Comparison of ENCODE assay signal across 9 mouse cellular contexts in the genomic region with DNA sequence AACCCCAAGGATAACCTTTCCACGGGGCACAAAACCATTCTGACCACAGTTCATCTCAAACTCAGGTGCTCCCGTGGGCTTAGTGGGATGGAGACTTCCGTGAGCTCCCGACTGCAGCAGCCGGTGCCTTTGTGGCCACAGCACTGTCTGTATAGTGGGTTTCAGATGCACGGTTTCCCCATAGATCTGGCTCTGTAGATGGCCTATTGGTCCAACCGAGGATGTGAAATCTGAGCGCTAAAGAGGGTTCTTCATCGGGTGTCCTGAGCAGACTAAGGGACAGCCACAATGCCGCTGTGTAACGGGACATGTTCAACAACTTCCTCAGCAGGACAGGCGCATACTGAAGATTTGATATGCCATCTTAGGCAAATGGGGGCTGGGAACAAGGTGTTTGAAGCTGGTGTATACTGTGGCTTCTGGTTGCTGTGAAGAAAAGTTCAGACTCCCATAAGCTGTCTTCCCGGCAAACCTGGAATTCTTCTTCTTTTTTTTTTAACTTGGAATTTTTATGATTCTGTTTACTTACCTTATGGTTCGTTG. TPM values are rescaled to one million over a fixed set of nuclear protein-coding genes. Genes with fewer than 3 reads are reported as not detected.
DNase-seq lines count a peak whose midpoint lies in the region; ATAC-seq and TF ChIP-seq lines count a peak whose summit lies in the region.
"Had no signal": no experiment of that assay in that cellular context is flagged by ENCODE, and none has a peak within 500 bp of the region (broad histone marks: within the 10 kb centered on the region; RNA-seq: fewer than 3 reads in every experiment).

No protein-coding gene starts in this region.

- ATAC-seq in embryonic facial prominence, embryonic 12.5 days (ENCODE audit: insufficient number of reproducible peaks, insufficient read depth, low FRiP score, low TSS enrichment): no peak
- no peak for ATAC-seq in intestine, postnatal 0 days
- no peak for ATAC-seq in neural tube, embryonic 14.5 days (ENCODE audit: low read depth)

- H3K9me3 ChIP-seq in embryonic facial prominence, embryonic 12.5 days: no peaks in the 10 kb centered on the region
- no peaks in the 10 kb centered on the region for H3K9me3 ChIP-seq in intestine, postnatal 0 days (ENCODE audit: control insufficient read depth)
- no peaks in the 10 kb centered on the region for H3K9me3 ChIP-seq in neural tube, embryonic 14.5 days (ENCODE audit: control insufficient read depth, low read length)

- DNase-seq in liver, adult 2 months (ENCODE audit: extremely low read depth, low read depth, low spot score): no peak
- no peak for DNase-seq in liver
- DNase-seq in gastrocnemius, adult 8-10 months (ENCODE audit: low spot score in 2 of 2): no peak
- DNase-seq in urinary bladder, postnatal 14 days (ENCODE audit: low spot score): no peak
- no peak for DNase-seq in T-cell, adult 2 months (ENCODE audit: low spot score)

- H3K4me2 ChIP-seq in embryonic facial prominence, embryonic 12.5 days (replicated peaks): peak overlapping the region; percentile 65
- peak overlapping the region; percentile 79 for H3K4me2 ChIP-seq in intestine, postnatal 0 days (replicated peaks; ENCODE audit: low read depth)
- peak overlapping the region; percentile 60 for H3K4me2 ChIP-seq in neural tube, embryonic 14.5 days (ENCODE audit: low read depth, low read length)

- H3K79me2 ChIP-seq in liver, adult 2 months (ENCODE audit: control insufficient read depth, insufficient read depth, low read length): no peaks in the 10 kb centered on the region

- H3K4me3 ChIP-seq in liver, adult 2 months (ENCODE audit: insufficient read depth, low read depth, low read length): peak overlapping the region; percentile 56; the same call in 1 of the 2 replicates
- H3K4me3 ChIP-seq in embryonic facial prominence, embryonic 12.5 days: peak overlapping the region; percentile 49
- peak overlapping the region; percentile 43 for H3K4me3 ChIP-seq in intestine, postnatal 0 days (ENCODE audit: low read depth, low read length)
- peak overlapping the region; percentile 34 for H3K4me3 ChIP-seq in neural tube, embryonic 14.5 days (ENCODE audit: low read depth, low read length)

- no peaks in the 10 kb centered on the region for H3K36me3 ChIP-seq in liver, adult 2 months (ENCODE audit: control insufficient read depth, insufficient read depth, low read length)
- no peaks in the 10 kb centered on the region for H3K36me3 ChIP-seq in embryonic facial prominence, embryonic 12.5 days
- no peaks in the 10 kb centered on the region for H3K36me3 ChIP-seq in intestine, postnatal 0 days (ENCODE audit: control insufficient read depth, insufficient read depth)
- H3K36me3 ChIP-seq in neural tube, embryonic 14.5 days (ENCODE audit: control insufficient read depth, insufficient read depth, low read length): no peaks in the 10 kb centered on the region

- no peak for TF ChIP-seq POLR2A in liver, adult 2 months (IDR thresholded peaks at IDR 0.05; ENCODE audit: extremely low read depth, insufficient read depth, low read length)

- H3K27me3 ChIP-seq in liver, adult 2 months (ENCODE audit: control insufficient read depth, insufficient read depth, low read length): no peaks in the 10 kb centered on the region; the same call in 1 of the 2 replicates
- no peaks in the 10 kb centered on the region for H3K27me3 ChIP-seq in embryonic facial prominence, embryonic 12.5 days
- H3K27me3 ChIP-seq in intestine, postnatal 0 days (replicated peaks; ENCODE audit: control insufficient read depth, insufficient read depth, low read length): no peaks in the 10 kb centered on the region
- H3K27me3 ChIP-seq in neural tube, embryonic 14.5 days (ENCODE audit: control insufficient read depth, insufficient read depth, low read length): no peaks in the 10 kb centered on the region

- TF ChIP-seq CTCF in liver, adult 2 months (IDR thresholded peaks at IDR 0.05; ENCODE audit: low read depth, low read length): no peak
- TF ChIP-seq CTCF in intestine, postnatal 0 days (IDR thresholded peaks at IDR 0.05; ENCODE audit: low read depth): no peak

- WGBS in liver, adult 2 months: 38% methylated on average over 14 of the region's 14 CpGs
- 41% methylated on average over 14 of the region's 14 CpGs for WGBS in embryonic facial prominence, embryonic 12.5 days
- 26% methylated on average over 14 of the region's 14 CpGs for WGBS in intestine, postnatal 0 days
- 37% methylated on average over 14 of the region's 14 CpGs for WGBS in neural tube, embryonic 14.5 days

- H3K4me1 ChIP-seq in liver, adult 2 months (ENCODE audit: control insufficient read depth, insufficient read depth, low read length): peaks cover 6% of the 10 kb centered on the region
- 0 out of 2 replicates have a peak, but pooled peaks cover 13% of the 10 kb centered on the region for H3K4me1 ChIP-seq in embryonic facial prominence, embryonic 12.5 days
- no peaks in the 10 kb centered on the region for H3K4me1 ChIP-seq in intestine, postnatal 0 days (replicated peaks; ENCODE audit: control insufficient read depth, insufficient read depth, low read length)
- peaks cover 12% of the 10 kb centered on the region; the same call in 1 of the 2 replicates for H3K4me1 ChIP-seq in neural tube, embryonic 14.5 days (ENCODE audit: control insufficient read depth, insufficient read depth, low read length)

- H3K27ac ChIP-seq in liver, adult 2 months (replicated peaks; ENCODE audit: insufficient read depth, low read depth, low read length): no peak overlapping the region
- H3K27ac ChIP-seq in embryonic facial prominence, embryonic 12.5 days: peak overlapping the region; percentile 88
- H3K27ac ChIP-seq in intestine, postnatal 0 days (ENCODE audit: low read depth, low read length): 0 out of 2 replicates have a peak overlapping the region, but pooled peaks have one; percentile 42
- no peak overlapping the region for H3K27ac ChIP-seq in neural tube, embryonic 14.5 days (ENCODE audit: low read depth, low read length)

- no peak overlapping the region for H3K9ac ChIP-seq in liver, adult 2 months (ENCODE audit: low read depth, low read length)
- peak overlapping the region; percentile 63; the same call in 1 of the 2 replicates for H3K9ac ChIP-seq in embryonic facial prominence, embryonic 12.5 days
- peak overlapping the region; percentile 34; the same call in 1 of the 2 replicates for H3K9ac ChIP-seq in intestine, postnatal 0 days (ENCODE audit: low read depth, low read length)
- H3K9ac ChIP-seq in neural tube, embryonic 14.5 days (replicated peaks; ENCODE audit: low read depth, low read length): peak overlapping the region; percentile 37

RNA-seq across cellular contexts. Expression of a gene that starts 0.8 kb away (rescaled TPM):
- 0.27 and 0.28 TPM in 2 replicates for total RNA-seq in liver, adult 2 months (2014; rRNA removed)
- 0.05 and 0.40 TPM in 2 replicates for polyA plus RNA-seq in liver, adult 2 months (2012; rRNA removed)
- polyA plus RNA-seq in embryonic facial prominence, embryonic 12.5 days (2016; fragmentation: Nextera tagmentation; extraction: Ambion mirVana): 4.0 and 5.8 TPM in 2 replicates
- polyA plus RNA-seq in intestine, postnatal 0 days (2015; fragmentation: Nextera tagmentation; extraction: Ambion mirVana): 1.1 and 1.2 TPM in 2 replicates
- 12.2 and 13.1 TPM in 2 replicates for polyA plus RNA-seq in neural tube, embryonic 14.5 days (2014; fragmentation: Nextera tagmentation; extraction: Ambion mirVana)
- total RNA-seq in gastrocnemius, adult 8-10 months (2022): under 1 TPM; 0.11 to 0.70 (median 0.33) TPM

RNA-seq across cellular contexts. Expression of a gene that starts 13.9 kb away (rescaled TPM):
- 10.0 and 10.6 TPM in 2 replicates for total RNA-seq in liver, adult 2 months (2014; rRNA removed)
- polyA plus RNA-seq in liver, adult 2 months (2012; rRNA removed): 20.1 and 21.5 TPM in 2 replicates
- polyA plus RNA-seq in embryonic facial prominence, embryonic 12.5 days (2016; fragmentation: Nextera tagmentation; extraction: Ambion mirVana): 14.0 and 16.6 TPM in 2 replicates
- 3.2 and 3.6 TPM in 2 replicates for polyA plus RNA-seq in intestine, postnatal 0 days (2015; fragmentation: Nextera tagmentation; extraction: Ambion mirVana)
- 17.0 and 22.3 TPM in 2 replicates for polyA plus RNA-seq in neural tube, embryonic 14.5 days (2014; fragmentation: Nextera tagmentation; extraction: Ambion mirVana)
- 10 to 100 TPM; 40.0 to 47.7 (median 42.4) TPM for total RNA-seq in gastrocnemius, adult 8-10 months (2022)

RNA-seq across cellular contexts. Expression of a gene that starts 34.6 kb away (rescaled TPM):
- not detected in 2 replicates for total RNA-seq in liver, adult 2 months (2014; rRNA removed)
- polyA plus RNA-seq in liver, adult 2 months (2012; rRNA removed): not detected in 2 replicates
- 2.5 and 3.6 TPM in 2 replicates for polyA plus RNA-seq in embryonic facial prominence, embryonic 12.5 days (2016; fragmentation: Nextera tagmentation; extraction: Ambion mirVana)
- 1.3 and 1.6 TPM in 2 replicates for polyA plus RNA-seq in intestine, postnatal 0 days (2015; fragmentation: Nextera tagmentation; extraction: Ambion mirVana)
- 80.3 and 111 TPM in 2 replicates for polyA plus RNA-seq in neural tube, embryonic 14.5 days (2014; fragmentation: Nextera tagmentation; extraction: Ambion mirVana)
- not detected for total RNA-seq in gastrocnemius, adult 8-10 months (2022)
- total RNA-seq: common myeloid progenitor, adult 5-6 weeks had no signal

RNA-seq across cellular contexts. Expression of a gene that starts 42.9 kb away (rescaled TPM):
- total RNA-seq in liver, adult 2 months (2014; rRNA removed): 5.8 and 6.1 TPM in 2 replicates
- polyA plus RNA-seq in liver, adult 2 months (2012; rRNA removed): 0.83 and 1.1 TPM in 2 replicates
- polyA plus RNA-seq in embryonic facial prominence, embryonic 12.5 days (2016; fragmentation: Nextera tagmentation; extraction: Ambion mirVana): 55.8 and 57.1 TPM in 2 replicates
- 6.7 and 8.5 TPM in 2 replicates for polyA plus RNA-seq in intestine, postnatal 0 days (2015; fragmentation: Nextera tagmentation; extraction: Ambion mirVana)
- polyA plus RNA-seq in neural tube, embryonic 14.5 days (2014; fragmentation: Nextera tagmentation; extraction: Ambion mirVana): 98.5 and 117 TPM in 2 replicates
- total RNA-seq in gastrocnemius, adult 8-10 months (2022): 1 to 10 TPM; 5.8 to 9.5 (median 6.8) TPM

Comparison
In these comparisons a context has a peak if more than half of its experiments do, and no peak if none do; other contexts are left out.
1. H3K27ac ChIP-seq: peak in embryonic facial prominence, embryonic 12.5 days (single experiment) and intestine, postnatal 0 days (single experiment); none in liver, adult 2 months (single experiment) and neural tube, embryonic 14.5 days (single experiment).
2. RNA of a gene that starts 34.6 kb away (polyA plus RNA-seq): 80.3 to 111 TPM in neural tube, embryonic 14.5 days; 2.5 to 3.6 TPM in embryonic facial prominence, embryonic 12.5 days, 1.3 to 1.6 TPM in intestine, postnatal 0 days and not detected in liver, adult 2 months; every median in the first group is over 10 times any median in the second.
3. Peak in every context shown above with its lines, with median percentiles within 50 percentile points of each other: H3K4me3 ChIP-seq and H3K4me2 ChIP-seq.